Mouse (Mus musculus) liver, adult (tissue): ENCODE measurements at regions not wholly inside any gene's neighbourhood (a gene's known extent, or its start where the extent isn't known, plus 50 kb on each side); places are given as distances from the start of the nearest gene placed in this dataset.

Source experiments
- GATA4 ChIP-seq: IDR thresholded peaks from 2 replicates; pipeline ENCODE4 v1.6.1; 2014; ENCODE audit warnings: mild to moderate bottlenecking, low read length; ENCODE audit not compliant: insufficient replicate concordance

GRCm38 (mm10) chr13:28718169-28718867 lies 235.2 kb downstream of the Sox4 start:
- peak; percentile 93 for TF ChIP-seq GATA4

- no peak for TF ChIP-seq GATA4
These were observed 236.1 kb downstream of the Sox4 start for GRCm38 (mm10) chr13:28717404-28717803.

GRCm38 (mm10) chr13:28709966-28710365 lies 243.5 kb downstream of the Sox4 start:
- TF ChIP-seq GATA4 = no peak

- TF ChIP-seq GATA4 = no peak
These were observed 252.2 kb downstream of the Sox4 start for GRCm38 (mm10) chr13:28701309-28701708.

GRCm38 (mm10) chr13:28700081-28700480 lies 253.4 kb downstream of the Sox4 start:
- TF ChIP-seq GATA4 = no peak

- no peak for TF ChIP-seq GATA4
These were observed 254.0 kb downstream of the Sox4 start for GRCm38 (mm10) chr13:28699490-28700032.

GRCm38 (mm10) chr13:28697796-28698678 lies 255.5 kb downstream of the Sox4 start:
- no peak for TF ChIP-seq GATA4

GRCm38 (mm10) chr13:28693078-28693477 lies 260.4 kb downstream of the Sox4 start:
- no peak for TF ChIP-seq GATA4

- TF ChIP-seq GATA4 = no peak
These were observed 260.9 kb downstream of the Sox4 start for GRCm38 (mm10) chr13:28692587-28692986.

GRCm38 (mm10) chr13:28690511-28691160 lies 262.9 kb downstream of the Sox4 start:
- no peak for TF ChIP-seq GATA4

GRCm38 (mm10) chr13:28687838-28688237 lies 265.7 kb downstream of the Sox4 start:
- TF ChIP-seq GATA4 = no peak

GRCm38 (mm10) chr13:28684311-28684710 lies 269.2 kb downstream of the Sox4 start:
- TF ChIP-seq GATA4 = no peak

- no peak for TF ChIP-seq GATA4
These were observed 273.2 kb downstream of the Sox4 start for GRCm38 (mm10) chr13:28680266-28680665.

GRCm38 (mm10) chr13:28673622-28674021 lies 279.9 kb downstream of the Sox4 start:
- TF ChIP-seq GATA4 = no peak

GRCm38 (mm10) chr13:28671543-28671942 lies 282.0 kb downstream of the Sox4 start:
- no peak for TF ChIP-seq GATA4

GRCm38 (mm10) chr13:28669832-28670585 lies 283.5 kb downstream of the Sox4 start:
- no peak for TF ChIP-seq GATA4
